Mouse (Mus musculus) limb, embryonic 15.5 days (tissue): ENCODE data around the gene Mrps35. TPM values are rescaled to one million over a fixed set of nuclear protein-coding genes. Genes with fewer than 3 reads are reported as not detected.

Experiments
- ATAC-seq: fragments of 200-750 bp; cut with Nextera tagmentation; 2 replicates; pipeline ENCODE4 v1.8.0; 2017; ENCODE audit warnings: low read depth, moderate TSS enrichment; ENCODE audit not compliant: insufficient number of reproducible peaks, low FRiP score, low TSS enrichment
- H3K27ac ChIP-seq: fragments of 300-500 bp; sonication (generic); 2 replicates; pipeline ENCODE4 v1.5.1; 2015; ENCODE audit warnings: moderate library complexity, mild to moderate bottlenecking, inconsistent platforms
- H3K27me3 ChIP-seq: fragments of 300-500 bp; sonication (generic); 2 replicates; pipeline ENCODE4 v1.6.1; 2015; ENCODE audit warnings: inconsistent platforms
- H3K36me3 ChIP-seq: fragments of 300-500 bp; sonication (generic); 2 replicates; pipeline ENCODE4 v1.6.1; 2015; ENCODE audit warnings: inconsistent platforms
- H3K4me1 ChIP-seq: fragments of 300-500 bp; sonication (generic); 2 replicates; pipeline ENCODE4 v1.6.1; 2015; ENCODE audit warnings: inconsistent platforms
- H3K4me2 ChIP-seq: fragments of 300-500 bp; sonication (generic); 2 replicates; pipeline ENCODE4 v1.6.1; 2015; ENCODE audit warnings: mild to moderate bottlenecking, inconsistent platforms
- H3K4me3 ChIP-seq: fragments of 300-500 bp; sonication (generic); 2 replicates; pipeline ENCODE4 v1.5.1; 2015; ENCODE audit warnings: mild to moderate bottlenecking, inconsistent platforms
- H3K9ac ChIP-seq: fragments of 300-500 bp; sonication (generic); 2 replicates; pipeline ENCODE4 v1.6.1; 2015; ENCODE audit warnings: inconsistent platforms
- H3K9me3 ChIP-seq: fragments of 300-500 bp; sonication (generic); 2 replicates; pipeline ENCODE4 v1.6.1; 2016; ENCODE audit warnings: inconsistent platforms
- WGBS: fragments of 180-500 bp; shearing (Covaris S2); methylation state at CpG from one replicate; pipeline ENCODE4 v1.1.7; 2015; 5-methylcytosine and 5-hydroxymethylcytosine counted together
- polyA plus RNA-seq: library from polyadenylated mRNA; unstranded; fragments of >200 nt; fragmentation: Nextera tagmentation; extraction: Ambion mirVana; gene quantifications from 2 replicates; pipeline ENCODE4 v1.2.1, GENCODE M21; 2015

The Mrps35 gene
- polyA plus RNA-seq, 1 experiment from 2014 or later: 78.9 TPM

GRCm38 (mm10) chr6:147032303-147032925 lies 10.2 kb upstream of the Mrps35 start, which contains the start of gene Rep15:
Gene Rep15 (plus strand): TSS chr6:147032584.
- no peak within 1 kb of the TSS for H3K27ac ChIP-seq
- no peak within 1 kb of the TSS for H3K4me3 ChIP-seq
- ATAC-seq: no peak
- H3K9ac ChIP-seq: no peak within 1 kb of the TSS
- H3K4me1 ChIP-seq: no peaks in the 10 kb centered on the region
- peaks cover 58% of the 10 kb centered on the region for H3K36me3 ChIP-seq
- no peak within 1 kb of the TSS for H3K4me2 ChIP-seq
- H3K9me3 ChIP-seq: no peaks in the 10 kb centered on the region
- no peaks in the 10 kb centered on the region for H3K27me3 ChIP-seq
- 53% methylated on average over 13 of the region's 13 CpGs for WGBS

- Histone ChIP-seq H3K4me1 (peaks cover 13% of the 10 kb centered on the region), H3K9ac (peak overlapping the region; percentile 86; the same call in 1 of the 2 replicates), H3K4me3 (peak overlapping the region; percentile 85), H3K9me3 (no peaks in the 10 kb centered on the region), H3K27me3 (no peaks in the 10 kb centered on the region), H3K36me3 (peaks cover 28% of the 10 kb centered on the region), H3K27ac (no peak overlapping the region), H3K4me2 (peak overlapping the region; percentile 63)
- WGBS: 45% methylated on average over 7 of the region's 7 CpGs
- no peak for ATAC-seq
Measured at GRCm38 (mm10) chr6:147043633-147044032, 1.1 kb downstream of the Mrps35 start.

GRCm38 (mm10) chr6:147049239-147049805 lies 6.8 kb downstream of the Mrps35 start:
- peaks cover under 1% of the 10 kb centered on the region; the same call in 1 of the 2 replicates for H3K4me1 ChIP-seq
- H3K36me3 ChIP-seq: peaks cover 73% of the 10 kb centered on the region
- H3K27me3 ChIP-seq: no peaks in the 10 kb centered on the region
- no peak for ATAC-seq
- no peaks in the 10 kb centered on the region for H3K9me3 ChIP-seq
- WGBS: 93% methylated on average over 13 of the region's 13 CpGs
- no peak overlapping the region for H3K27ac ChIP-seq
- H3K4me3 ChIP-seq: no peak overlapping the region
- H3K4me2 ChIP-seq: no peak overlapping the region
- no peak overlapping the region for H3K9ac ChIP-seq

GRCm38 (mm10) chr6:147051666-147052065 lies 9.1 kb downstream of the Mrps35 start:
- 92% methylated on average over 8 of the region's 8 CpGs for WGBS

GRCm38 (mm10) chr6:147052440-147052839 lies 9.9 kb downstream of the Mrps35 start:
- H3K9ac ChIP-seq: no peak overlapping the region
- no peak overlapping the region for H3K27ac ChIP-seq
- H3K4me3 ChIP-seq: no peak overlapping the region
- H3K9me3 ChIP-seq: no peaks in the 10 kb centered on the region
- no peaks in the 10 kb centered on the region for H3K4me1 ChIP-seq
- no peak overlapping the region for H3K4me2 ChIP-seq
- WGBS: 91% methylated on average over 9 of the region's 9 CpGs
- H3K27me3 ChIP-seq: no peaks in the 10 kb centered on the region
- no peak for ATAC-seq
- H3K36me3 ChIP-seq: peaks cover 82% of the 10 kb centered on the region

More at GRCm38 (mm10) chr6:147051666-147052065, 9.1 kb downstream of the Mrps35 start:
- Histone ChIP-seq H3K4me2 (no peak overlapping the region), H3K4me1 (no peaks in the 10 kb centered on the region), H3K36me3 (peaks cover 88% of the 10 kb centered on the region), H3K27me3 (no peaks in the 10 kb centered on the region), H3K4me3 (no peak overlapping the region), H3K9me3 (no peaks in the 10 kb centered on the region), H3K9ac (no peak overlapping the region), H3K27ac (no peak overlapping the region)
- no peak for ATAC-seq

- H3K36me3 ChIP-seq: peaks cover 74% of the 10 kb centered on the region
- no peak overlapping the region for H3K9ac ChIP-seq
- 86% methylated on average over 19 of the region's 19 CpGs for WGBS
- H3K9me3 ChIP-seq: no peaks in the 10 kb centered on the region
- H3K4me2 ChIP-seq: no peak overlapping the region
- H3K27me3 ChIP-seq: no peaks in the 10 kb centered on the region
- no peak overlapping the region for H3K4me3 ChIP-seq
- no peak overlapping the region for H3K27ac ChIP-seq
- H3K4me1 ChIP-seq: no peaks in the 10 kb centered on the region
- ATAC-seq: no peak
Measured at GRCm38 (mm10) chr6:147053785-147054646, 11.5 kb downstream of the Mrps35 start.

- H3K4me3 ChIP-seq: no peak overlapping the region
- no peak for ATAC-seq
- no peaks in the 10 kb centered on the region for H3K4me1 ChIP-seq
- H3K27me3 ChIP-seq: no peaks in the 10 kb centered on the region
- H3K9ac ChIP-seq: no peak overlapping the region
- 83% methylated on average over 10 of the region's 10 CpGs for WGBS
- no peak overlapping the region for H3K4me2 ChIP-seq
- no peak overlapping the region for H3K27ac ChIP-seq
- H3K9me3 ChIP-seq: no peaks in the 10 kb centered on the region
- peaks cover 67% of the 10 kb centered on the region for H3K36me3 ChIP-seq
Measured at GRCm38 (mm10) chr6:147055374-147055977, 12.9 kb downstream of the Mrps35 start.

- H3K4me3 ChIP-seq: no peak overlapping the region
- H3K36me3 ChIP-seq: peaks cover 53% of the 10 kb centered on the region
- H3K4me2 ChIP-seq: no peak overlapping the region
- H3K9me3 ChIP-seq: no peaks in the 10 kb centered on the region
- no peaks in the 10 kb centered on the region for H3K27me3 ChIP-seq
- no peak for ATAC-seq
- no peak overlapping the region for H3K9ac ChIP-seq
- 68% methylated on average over 7 of the region's 7 CpGs for WGBS
- no peak overlapping the region for H3K27ac ChIP-seq
- peaks cover 9% of the 10 kb centered on the region; the same call in 1 of the 2 replicates for H3K4me1 ChIP-seq
Measured at GRCm38 (mm10) chr6:147059326-147059725, 16.8 kb downstream of the Mrps35 start.

- no peaks in the 10 kb centered on the region for H3K9me3 ChIP-seq
- no peak overlapping the region for H3K27ac ChIP-seq
- H3K9ac ChIP-seq: no peak overlapping the region
- 62% methylated on average over 9 of the region's 9 CpGs for WGBS
- H3K4me1 ChIP-seq: peaks cover 12% of the 10 kb centered on the region; the same call in 1 of the 2 replicates
- no peak overlapping the region for H3K4me2 ChIP-seq
- no peak for ATAC-seq
- H3K27me3 ChIP-seq: no peaks in the 10 kb centered on the region
- peaks cover 39% of the 10 kb centered on the region for H3K36me3 ChIP-seq
- H3K4me3 ChIP-seq: no peak overlapping the region
Measured at GRCm38 (mm10) chr6:147061630-147062029, 19.1 kb downstream of the Mrps35 start.

- H3K36me3 ChIP-seq: peaks cover 41% of the 10 kb centered on the region
- H3K4me2 ChIP-seq: no peak overlapping the region
- H3K27me3 ChIP-seq: no peaks in the 10 kb centered on the region
- peaks cover 12% of the 10 kb centered on the region; the same call in 1 of the 2 replicates for H3K4me1 ChIP-seq
- no peak for ATAC-seq
- H3K9me3 ChIP-seq: no peaks in the 10 kb centered on the region
- WGBS: 38% methylated on average over 7 of the region's 7 CpGs
- no peak overlapping the region for H3K4me3 ChIP-seq
- H3K9ac ChIP-seq: no peak overlapping the region
- H3K27ac ChIP-seq: no peak overlapping the region
Measured at GRCm38 (mm10) chr6:147062034-147062433, 19.5 kb downstream of the Mrps35 start.

- Histone ChIP-seq H3K9me3 (no peaks in the 10 kb centered on the region), H3K4me2 (no peak overlapping the region), H3K36me3 (peaks cover 48% of the 10 kb centered on the region), H3K4me3 (no peak overlapping the region), H3K4me1 (peaks cover 12% of the 10 kb centered on the region; the same call in 1 of the 2 replicates), H3K9ac (no peak overlapping the region), H3K27ac (no peak overlapping the region), H3K27me3 (no peaks in the 10 kb centered on the region)
- no peak for ATAC-seq
- 62% methylated on average over 7 of the region's 7 CpGs for WGBS
Measured at GRCm38 (mm10) chr6:147062694-147063093, 20.1 kb downstream of the Mrps35 start.
